Mouse (Mus musculus) CD8-positive naive resting alpha-beta T cell, adult 57 days (primary cell): Measurements from ENCODE around the gene Lrrc73. TPM values are rescaled to one million over a fixed set of nuclear protein-coding genes. Genes with fewer than 3 reads are reported as not detected.

ENCODE experiments used
- total RNA-seq: library from RNA; stranded (reverse); gene quantifications from one replicate; pipeline ENCODE4 v1.2.4, GENCODE M21; 2023

Lrrc73 gene
- 1.4 TPM for total RNA-seq

DNA sequence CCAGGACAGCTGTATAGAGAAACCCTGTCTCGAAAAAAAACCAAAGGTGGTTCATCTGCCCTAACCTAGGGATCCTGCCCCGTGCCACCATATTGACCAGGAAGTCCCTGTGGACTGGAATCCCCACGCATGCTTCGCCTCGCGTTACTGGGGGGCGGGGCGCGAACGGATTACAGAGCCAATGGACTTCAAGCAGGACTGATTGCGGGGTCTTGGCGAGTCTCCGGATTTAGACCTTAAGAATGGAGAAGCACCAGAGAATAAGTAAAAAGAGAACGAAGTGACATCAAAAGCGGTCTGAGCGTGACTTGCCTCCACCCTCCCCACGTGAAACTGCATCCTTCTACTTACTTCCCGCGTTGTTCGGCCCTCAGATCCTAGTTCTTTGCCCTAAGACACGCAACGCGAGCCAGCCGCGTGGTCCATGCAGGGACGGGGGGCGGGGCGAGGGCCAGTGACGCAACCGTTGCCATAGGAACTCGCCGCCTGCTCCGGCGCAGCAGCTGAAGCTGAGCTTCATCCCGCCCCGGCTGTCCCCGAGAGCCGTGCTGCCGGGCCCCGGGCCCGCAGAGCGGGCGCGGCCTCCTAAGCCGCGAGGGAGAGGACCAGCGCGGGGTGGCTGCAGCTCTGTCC is at the start of gene Lrrc73:
Lrrc73 (plus strand) TSS at position 80 of the 633 bp plus-strand sequence.

DNA sequence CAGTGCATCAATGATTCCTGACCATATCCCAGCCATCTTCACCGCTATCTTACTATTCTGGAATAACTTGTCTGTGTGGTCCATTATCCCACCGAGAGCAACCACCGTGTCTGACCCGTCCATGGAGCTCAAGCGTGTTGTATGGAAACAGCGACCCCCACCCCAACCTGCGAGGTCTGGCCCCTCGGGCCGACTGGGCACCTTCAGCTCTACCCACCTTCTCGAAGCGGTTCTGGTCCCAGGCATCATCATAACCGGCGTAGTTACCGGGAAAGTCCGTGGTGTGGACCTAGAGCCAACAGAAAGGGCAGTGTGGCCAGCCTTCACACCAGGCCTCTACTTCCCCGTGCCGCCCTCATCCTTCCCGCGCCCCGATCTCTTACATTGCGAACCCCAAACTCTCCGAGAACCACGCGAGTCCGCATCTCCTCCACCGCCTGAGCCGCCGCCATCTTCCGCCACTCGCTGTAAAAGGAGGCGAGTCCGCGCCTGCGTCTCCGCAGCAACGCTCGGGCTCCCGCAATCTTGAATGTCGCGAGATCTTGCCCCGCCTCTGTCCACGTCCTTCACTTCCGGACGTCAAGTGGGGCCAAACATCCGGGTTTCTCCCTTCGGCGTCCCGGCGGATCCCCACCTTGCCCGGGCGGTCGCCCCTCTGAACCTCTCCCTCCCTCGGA is 5.7 kb upstream of the Lrrc73 start, which contains the start of the genes Polr1c and Yipf3:
Polr1c (minus strand) TSS at position 543 of the 677 bp plus-strand sequence.
Yipf3 (plus strand) TSS at position 569 of the 677 bp plus-strand sequence.

DNA sequence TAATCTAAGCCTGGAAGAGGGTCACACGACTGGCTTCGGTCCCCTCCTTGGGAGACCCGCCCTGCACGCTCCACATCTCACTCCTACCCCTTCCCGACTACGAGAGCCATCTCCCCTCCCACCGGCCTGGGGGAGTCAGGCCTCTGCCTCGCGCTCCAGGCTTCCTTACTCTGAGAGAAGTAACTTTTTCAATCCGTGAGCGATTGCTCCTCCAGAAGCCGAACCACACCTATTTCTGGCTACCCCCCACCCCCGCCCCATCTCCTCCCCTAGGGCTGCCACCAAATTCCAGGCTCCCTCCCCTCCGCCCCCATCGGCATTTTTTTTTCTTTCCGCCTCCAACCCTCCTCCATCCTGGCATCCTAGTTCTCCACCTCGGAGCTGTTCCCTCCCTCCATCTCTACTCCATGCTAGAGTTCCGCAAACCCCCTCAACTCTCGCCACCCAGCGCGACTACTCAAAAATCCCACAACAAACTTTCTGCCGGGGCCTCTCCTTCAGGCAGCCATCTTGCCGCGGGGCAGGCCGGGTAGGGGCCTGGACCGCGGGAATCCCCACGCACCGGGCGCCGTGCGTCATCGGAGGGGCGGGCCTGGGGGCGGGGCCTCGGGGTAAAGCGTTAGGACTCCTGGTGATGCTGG is 29.3 kb downstream of the Lrrc73 start, which contains the start of gene Tjap1:
Tjap1 (minus strand) TSS at position 544 of the 641 bp plus-strand sequence.

DNA sequence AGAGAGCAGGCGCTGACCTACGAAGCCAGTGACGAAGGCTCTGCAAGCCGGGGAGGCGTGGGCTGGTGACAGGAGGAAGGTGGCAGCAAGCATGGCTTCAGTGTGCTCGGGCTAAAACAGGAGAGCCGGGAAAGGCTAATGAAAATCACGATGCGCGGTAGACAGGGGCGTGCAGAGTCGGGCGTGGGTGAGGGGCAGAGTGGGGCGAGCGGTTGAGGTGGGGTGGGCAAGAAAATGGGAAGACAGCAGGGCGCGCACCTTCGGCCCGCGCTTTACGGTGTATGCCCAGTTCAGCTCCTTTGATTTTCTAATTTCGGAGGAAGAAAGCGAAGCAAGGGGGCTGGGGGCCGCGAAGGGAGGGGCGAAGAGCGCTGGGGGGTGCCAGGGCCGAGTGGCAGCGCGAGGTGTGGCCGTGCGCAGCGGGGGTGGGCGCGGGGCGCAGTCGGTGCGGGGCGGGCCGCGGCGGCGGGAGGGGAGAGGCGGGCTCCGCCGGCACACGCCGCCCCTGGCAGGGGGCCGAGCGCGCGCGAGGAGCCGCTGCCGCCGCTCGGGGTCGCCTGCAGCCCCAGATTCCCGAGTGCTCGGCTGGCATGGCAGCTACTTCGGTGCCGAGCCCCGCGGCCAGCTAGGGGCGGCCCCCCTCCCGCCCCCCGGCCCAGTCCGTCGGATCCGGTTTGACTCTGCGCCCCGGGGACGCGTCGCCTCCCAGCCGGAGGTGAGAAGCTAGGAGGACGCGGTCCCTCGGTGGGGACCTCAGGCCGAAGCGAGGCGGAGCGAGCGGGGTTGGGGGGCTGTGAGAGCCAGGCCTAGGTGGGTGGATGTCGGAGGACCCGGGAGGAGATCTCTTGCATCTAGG is 44.3 kb downstream of the Lrrc73 start, which contains the start of gene Dlk2:
Dlk2 (plus strand) TSS at position 58 of the 856 bp plus-strand sequence.

Other genes starting within 250 kb of the Lrrc73 start
- 5.6 TPM for gene Vegfa, start 221.2 kb upstream of the Lrrc73 start, total RNA-seq
- 67.6 TPM for gene Mrps18a, start 142.5 kb upstream of the Lrrc73 start, total RNA-seq
- gene Rsph9, start 109.3 kb upstream of the Lrrc73 start, total RNA-seq = 1.4 TPM
- gene Mad2l1bp, start 100.0 kb upstream of the Lrrc73 start, total RNA-seq = 24.8 TPM
- gene Gtpbp2, start 92.5 kb upstream of the Lrrc73 start, total RNA-seq = 191 TPM
- gene Polh, start 50.9 kb upstream of the Lrrc73 start, total RNA-seq = 12.9 TPM
- 35.8 TPM for gene Xpo5, start 50.7 kb upstream of the Lrrc73 start, total RNA-seq
- gene Polr1c, start 5.5 kb upstream of the Lrrc73 start, total RNA-seq = 64.0 TPM
- 91.2 TPM for gene Yipf3, start 5.5 kb upstream of the Lrrc73 start, total RNA-seq
- 44.1 TPM for gene Tjap1, start 29.5 kb downstream of the Lrrc73 start, total RNA-seq
- not detected for gene Dlk2, start 43.9 kb downstream of the Lrrc73 start, total RNA-seq
- 14.4 TPM for gene Abcc10, start 74.8 kb downstream of the Lrrc73 start, total RNA-seq
- gene Zfp318, start 130.2 kb downstream of the Lrrc73 start, total RNA-seq = 56.7 TPM
- gene Crip3, start 175.4 kb downstream of the Lrrc73 start, total RNA-seq = not detected
- not detected for gene Slc22a7, start 184.9 kb downstream of the Lrrc73 start, total RNA-seq
- gene Ttbk1, start 234.1 kb downstream of the Lrrc73 start, total RNA-seq = 0.18 TPM
- not detected for gene Dnph1, start 243.2 kb downstream of the Lrrc73 start, total RNA-seq